Mouse (Mus musculus) cerebellum, postnatal 25 days (tissue): ENCODE results near the gene Nt5c3.

Experiments
- DNase-seq, 2 experiments: peaks; one replicate each; pipeline ENCODE4 v3.0.0; 2021; ENCODE audit warnings: mixed read lengths in 2 of 2

The Nt5c3 gene

GRCm38 (mm10) chr6:56923726-56924707 lies at the start of gene Nt5c3, which contains the start of gene Vmn1r4:
Gene Nt5c3, minus strand, starts transcription at chr6:56923932.
Gene Vmn1r4, plus strand, starts transcription at chr6:56924015.
- peak; percentile 94 to 97 for DNase-seq

DNA sequence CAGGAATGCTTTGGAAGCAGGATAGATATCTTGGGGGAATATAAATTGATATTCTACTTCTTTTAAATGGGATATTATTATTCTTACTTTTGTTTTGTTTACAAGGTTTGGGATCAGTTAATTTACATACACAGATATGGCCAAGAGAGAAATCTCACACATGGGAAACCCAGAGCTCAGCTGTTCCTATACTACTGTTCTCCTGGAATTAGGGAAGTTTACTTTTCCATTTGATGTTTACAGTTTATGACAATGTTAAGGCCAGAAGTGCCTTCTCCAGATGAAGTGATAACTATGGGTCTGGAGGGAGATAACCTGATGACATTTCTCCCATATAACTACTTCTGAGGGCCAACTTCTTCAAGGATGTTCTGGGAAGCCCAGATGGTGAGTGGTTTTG lies 46.2 kb upstream of the Nt5c3 start, which contains the start of gene Vmn1r5:
Gene Vmn1r5, plus strand, starts transcription at position 301 of the 400 bp plus-strand sequence.
- no peak for DNase-seq

- no peak for DNase-seq
Measured at GRCm38 (mm10) chr6:56956436-56956835, 32.7 kb upstream of the Nt5c3 start.

DNA sequence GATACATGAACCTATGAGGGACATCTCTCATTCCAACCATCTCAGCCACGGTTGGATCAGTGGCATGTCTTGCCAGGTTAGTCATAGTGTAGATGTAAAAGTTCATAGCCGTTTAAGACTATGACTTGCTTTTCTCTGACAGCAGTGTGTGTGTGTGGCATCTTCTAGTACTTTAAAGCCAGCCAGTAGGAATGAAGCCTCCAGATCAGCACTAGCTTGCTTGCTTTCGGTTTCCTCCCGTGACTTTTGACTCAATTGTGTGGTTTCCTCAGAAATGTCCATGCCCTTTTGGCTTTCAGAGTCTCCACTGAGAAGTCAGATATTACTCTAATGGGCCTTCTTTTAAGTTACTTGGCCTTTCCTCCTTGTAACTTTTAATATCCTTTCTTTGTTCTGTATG lies 10.6 kb upstream of the Nt5c3 start:
- no peak for DNase-seq

DNA sequence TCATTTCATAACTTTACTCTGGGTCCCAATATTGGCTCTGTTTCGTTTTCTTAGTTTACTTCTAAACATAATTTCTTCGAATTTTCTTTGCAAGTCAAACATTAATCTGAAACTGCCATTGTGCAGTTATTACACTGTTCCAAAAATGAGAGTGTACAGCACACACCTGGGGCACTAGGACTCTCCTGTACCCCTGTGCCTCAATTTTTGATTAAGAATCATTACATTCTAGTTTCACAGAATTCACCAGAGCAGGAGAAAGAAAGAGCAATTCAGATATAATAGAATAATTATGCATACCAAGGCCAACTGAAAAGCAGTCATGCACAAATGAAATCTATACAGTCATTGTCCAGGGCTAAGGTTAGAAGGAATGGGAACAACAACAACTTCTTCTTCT lies 8.7 kb upstream of the Nt5c3 start:
- DNase-seq = no peak

GRCm38 (mm10) chr6:56931648-56932415 lies 8.1 kb upstream of the Nt5c3 start:
- DNase-seq = no peak

DNA sequence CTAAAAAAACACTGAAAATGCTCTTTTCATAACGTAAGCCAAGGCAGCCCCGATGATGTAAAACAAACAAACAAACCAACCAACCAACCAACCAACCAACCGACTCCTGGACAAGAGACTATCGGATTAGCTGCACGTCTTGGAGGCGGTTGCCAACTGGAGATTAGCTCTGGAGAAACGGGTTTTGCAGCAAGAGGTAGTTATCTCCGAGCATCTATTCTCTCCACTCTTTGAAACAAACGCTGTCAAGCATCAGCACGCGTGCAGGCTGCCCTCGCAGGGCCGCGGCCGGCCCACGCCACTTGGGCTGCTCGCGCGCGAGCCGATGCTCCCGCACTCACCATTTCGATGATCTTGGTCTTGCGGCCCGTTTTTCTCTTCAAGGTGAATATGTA lies 404 bp downstream of the Nt5c3 start:
- no peak for DNase-seq

DNA sequence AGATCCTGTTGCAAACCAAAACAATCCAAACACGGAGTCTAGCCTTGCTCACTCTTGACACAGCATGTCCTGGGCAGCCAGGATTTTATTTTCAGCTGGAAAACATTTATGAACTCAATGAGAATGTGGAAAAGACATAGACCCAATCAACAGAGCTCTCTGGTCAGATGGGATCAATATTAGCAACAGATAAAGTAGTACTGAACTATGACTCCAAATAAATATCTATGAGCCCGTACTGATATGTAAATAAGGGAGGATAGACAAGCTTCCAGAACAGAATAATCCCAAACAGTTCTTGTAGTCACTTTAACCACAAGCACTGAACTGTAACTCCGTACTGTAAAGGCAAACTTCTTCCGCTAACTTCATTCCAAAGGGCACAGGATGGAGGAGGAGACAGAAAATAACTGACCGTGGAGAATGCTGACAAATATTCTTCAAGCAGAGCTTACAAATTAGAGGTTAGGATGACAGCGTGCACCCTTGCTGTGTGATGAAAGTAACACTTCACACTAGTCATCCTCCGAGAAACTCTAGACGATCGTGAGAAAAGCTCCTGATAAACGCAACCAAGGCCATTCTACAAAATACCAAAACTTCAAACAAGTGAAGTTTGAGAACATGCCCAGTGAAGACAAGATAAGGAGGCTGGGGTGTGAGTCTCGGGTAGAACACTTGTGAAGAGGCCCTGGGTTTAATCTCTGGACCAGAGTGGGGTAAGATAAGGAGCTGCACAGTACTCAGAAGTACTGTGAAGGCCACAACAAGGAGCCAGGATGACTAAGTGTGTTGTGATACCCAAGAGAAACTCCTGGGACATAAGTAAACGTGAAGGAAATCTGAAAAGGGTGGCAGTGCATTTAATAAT lies 3.3 kb downstream of the Nt5c3 start:
- no peak for DNase-seq

- DNase-seq = no peak
Measured at GRCm38 (mm10) chr6:56919330-56920044, 4.2 kb downstream of the Nt5c3 start.

GRCm38 (mm10) chr6:56917578-56918368 lies 6.0 kb downstream of the Nt5c3 start:
- no peak for DNase-seq

DNA sequence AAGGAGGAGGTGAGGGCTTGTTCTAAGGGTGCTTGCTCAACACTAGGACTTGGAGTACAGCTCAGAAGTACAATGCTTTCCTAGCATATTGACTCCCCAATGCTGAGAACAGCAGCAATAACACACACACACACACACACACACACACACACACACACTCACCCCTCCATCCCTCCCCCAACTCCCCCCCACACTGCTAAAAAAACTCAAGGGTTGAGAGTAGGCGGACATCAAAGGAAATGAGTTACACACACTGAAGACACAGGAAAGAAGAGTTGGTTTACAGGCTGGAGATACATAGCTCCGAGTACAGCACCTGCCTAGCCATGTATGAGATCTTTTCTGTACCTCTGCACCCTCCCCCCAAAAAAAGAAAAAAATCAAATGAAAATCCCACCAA lies 7.5 kb downstream of the Nt5c3 start:
- DNase-seq = no peak

DNA sequence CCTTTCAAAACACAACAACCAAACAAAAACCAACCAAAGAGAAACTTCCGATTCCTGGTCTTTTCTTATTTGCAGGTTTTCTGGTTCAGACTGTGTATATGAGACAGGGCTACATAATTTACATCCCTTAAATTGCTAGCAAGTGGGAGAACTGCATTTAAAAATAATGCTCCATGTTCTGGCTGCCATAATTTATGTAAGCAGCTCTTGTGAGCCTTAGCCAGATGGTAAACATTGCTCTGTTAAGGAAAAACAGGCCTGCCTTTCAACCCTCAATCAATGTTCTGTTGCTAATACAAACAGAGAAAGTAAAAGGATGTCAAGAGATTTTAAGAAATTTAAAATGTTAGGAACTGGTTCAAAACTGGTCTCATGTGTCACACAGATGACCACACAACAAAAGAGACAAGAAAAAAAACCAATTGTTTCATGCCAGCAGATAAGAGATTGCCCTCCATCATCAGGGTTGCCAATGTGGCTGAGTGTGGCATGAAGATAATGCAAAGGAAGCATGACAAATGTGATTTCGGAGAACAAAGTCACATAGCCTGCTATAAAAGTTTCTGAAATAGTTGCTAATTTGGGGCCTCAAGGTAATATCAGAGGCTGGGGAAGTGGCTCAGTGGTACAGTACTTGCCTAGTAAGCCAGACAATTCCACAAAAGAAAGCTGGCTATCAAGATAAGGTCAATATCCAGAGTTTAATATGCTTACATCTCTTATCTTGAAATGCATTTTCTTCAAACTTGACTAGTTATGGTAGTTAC lies 10.5 kb downstream of the Nt5c3 start:
- DNase-seq = no peak

DNA sequence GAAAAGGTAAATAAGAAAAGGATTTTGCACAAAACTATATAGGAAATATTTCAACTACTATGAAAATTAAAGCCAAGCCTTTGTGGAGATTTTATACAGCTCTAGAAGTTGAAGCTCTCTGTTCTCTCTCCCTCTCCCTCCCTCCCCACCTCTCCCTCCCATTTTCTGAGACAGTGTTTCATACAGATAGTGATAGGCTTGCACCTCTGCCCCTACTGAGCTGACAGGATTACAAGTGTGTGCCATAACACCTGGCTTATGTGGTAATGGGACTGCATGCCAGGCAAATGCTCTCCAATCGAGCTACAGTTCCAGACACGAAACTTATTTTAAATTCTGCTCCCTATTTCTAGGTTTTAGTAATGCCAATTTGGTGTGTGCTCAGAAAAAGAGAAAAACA lies 12.8 kb downstream of the Nt5c3 start:
- DNase-seq = no peak

DNA sequence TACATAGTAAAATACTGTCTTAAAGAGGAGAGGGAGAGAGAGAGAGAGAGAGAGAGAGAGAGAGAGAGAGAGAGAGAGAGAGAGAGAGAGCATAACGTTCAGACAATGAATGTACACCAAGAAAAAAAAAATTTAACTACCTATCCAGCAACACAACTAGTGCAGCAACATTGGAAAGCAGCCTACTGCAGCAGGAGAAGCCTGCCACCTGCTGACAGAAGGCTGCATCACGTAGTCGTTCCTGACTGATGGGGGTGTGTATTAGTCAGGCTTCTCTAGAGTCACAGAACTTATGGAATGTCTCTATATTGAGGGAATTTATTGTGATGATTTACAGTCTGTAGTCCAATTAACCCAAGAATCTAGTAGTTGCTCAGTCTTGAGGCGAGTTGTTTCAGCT lies 14.8 kb downstream of the Nt5c3 start:
- peak; percentile 41 to 68 for DNase-seq

DNA sequence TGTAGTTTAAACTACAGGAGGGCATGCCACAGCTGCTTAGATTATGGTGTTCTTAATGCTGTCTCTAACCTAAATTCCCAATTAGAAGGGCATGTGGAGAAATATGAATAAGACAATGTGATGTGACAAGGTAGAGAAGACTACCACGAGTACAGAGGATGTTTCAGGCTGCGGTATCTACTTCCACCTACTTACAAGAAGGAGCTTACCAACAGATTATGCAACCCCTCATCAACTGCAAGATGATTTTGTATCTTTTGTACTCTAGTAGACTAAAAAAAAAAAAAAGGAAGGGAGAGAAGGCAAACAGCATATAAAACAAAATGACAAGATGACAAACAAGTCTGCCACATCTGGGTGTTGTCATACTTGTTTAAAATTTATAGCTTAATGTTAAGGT lies 15.3 kb downstream of the Nt5c3 start:
- no peak for DNase-seq

DNA sequence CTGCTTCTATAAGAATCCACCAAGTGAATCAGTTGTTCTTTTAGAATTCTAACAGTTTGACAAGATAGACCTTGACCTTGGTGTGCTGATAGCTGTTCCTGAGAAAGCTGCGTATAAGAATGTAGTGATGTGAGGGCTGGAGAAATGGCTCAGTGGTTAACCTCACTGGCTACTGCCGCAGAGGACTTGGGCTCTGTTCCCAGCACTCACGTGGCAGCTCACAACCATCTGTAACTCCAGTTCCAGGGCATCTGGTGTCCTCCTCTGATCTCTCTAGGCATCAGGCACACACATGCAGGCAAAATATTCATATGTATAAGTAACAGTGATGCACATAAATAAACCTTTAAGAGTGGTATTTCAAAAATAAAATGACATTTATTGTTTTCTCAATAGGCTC lies 15.8 kb downstream of the Nt5c3 start:
- no peak for DNase-seq

GRCm38 (mm10) chr6:56906121-56906846 lies 17.4 kb downstream of the Nt5c3 start:
- DNase-seq = no peak

DNA sequence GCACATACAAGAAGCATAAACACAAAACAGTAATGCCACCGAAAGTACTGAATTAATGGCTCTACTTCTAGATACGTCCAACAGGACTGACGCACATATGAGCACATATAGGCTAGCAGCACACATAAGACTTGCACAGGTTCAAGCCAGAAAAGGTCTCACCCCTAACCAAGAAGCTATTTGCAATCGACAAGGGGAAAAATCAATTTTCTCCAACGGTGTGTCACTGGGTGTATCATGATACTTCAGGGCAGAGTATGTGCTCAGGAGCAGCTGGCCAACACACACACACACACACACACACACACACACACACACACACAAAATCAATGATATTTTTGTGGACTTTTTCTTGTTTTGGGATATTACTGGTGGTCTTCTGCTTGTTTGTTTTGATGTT lies 18.2 kb downstream of the Nt5c3 start:
- no peak for DNase-seq

DNA sequence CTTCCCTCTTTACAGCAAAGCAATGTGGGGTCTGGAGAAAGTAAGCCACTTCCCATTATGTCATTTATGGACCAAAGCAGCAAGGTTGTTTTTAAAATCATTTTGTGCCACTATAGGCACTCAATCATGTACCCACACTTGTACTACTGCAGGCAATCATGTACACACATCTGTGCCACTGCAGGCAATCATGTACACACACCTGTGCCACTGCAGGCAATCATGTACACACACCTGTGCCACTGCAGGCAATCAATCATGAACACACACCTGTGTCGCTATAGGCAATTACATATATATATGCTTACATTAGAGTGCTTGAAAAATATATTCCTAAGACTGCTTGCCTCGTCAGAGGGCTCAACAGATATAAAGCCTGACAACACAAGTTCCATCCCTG lies 18.8 kb downstream of the Nt5c3 start:
- no peak for DNase-seq

DNA sequence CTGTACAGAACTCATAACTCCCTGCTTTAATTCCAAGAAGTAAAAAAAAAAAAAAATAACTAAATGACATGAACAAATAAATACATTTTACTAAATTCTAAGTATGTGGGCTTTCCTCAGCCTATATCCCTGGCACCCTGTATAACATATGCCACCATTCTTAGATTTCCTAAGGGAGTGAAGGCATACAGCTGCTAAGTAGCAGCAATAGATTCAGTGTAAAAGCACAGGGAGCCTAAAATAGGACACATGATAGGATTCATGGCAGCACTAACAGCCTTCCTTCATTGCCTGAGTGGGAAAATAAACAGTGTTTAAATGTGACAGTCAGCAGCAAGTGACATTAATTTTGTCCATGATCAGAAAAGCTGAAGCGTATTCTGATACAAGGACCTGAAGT lies 19.4 kb downstream of the Nt5c3 start:
- no peak for DNase-seq
